Mouse (Mus musculus): Measurements from ENCODE around the gene Gdf7.

GRCm38 (mm10) chr12:8316541-8316940 lies 14.8 kb upstream of the Gdf7 start:
- TF ChIP-seq GATA1 (IDR thresholded peaks at IDR 0.05; ENCODE audit: borderline replicate concordance, low read length) (no peak), FLI1 (IDR thresholded peaks at IDR 0.05; ENCODE audit: low read length) (no peak)

Measured in megakaryocyte, embryonic 14.5 days (primary cell).